Mouse (Mus musculus) left cerebral cortex, postnatal 25 days (tissue): ENCODE measurements around the gene Chd6. TPM values are rescaled to one million over a fixed set of nuclear protein-coding genes. Genes with fewer than 3 reads are reported as not detected.

Experiments
- DNase-seq, 2 experiments: peaks; one replicate each; pipeline ENCODE4 v3.0.0; 2022; ENCODE audit warnings: low spot score in 2 of 2, mixed read lengths in 1 of 2
- intact Hi-C: fragments of 180-260 bp; cut with DNase I; formaldehyde crosslinking; loops from one replicate; pipeline ENCODE4 v1.15.1; 2025
- total RNA-seq, 2 experiments: library from RNA; stranded (reverse); gene quantifications; 2 replicates each; pipeline ENCODE4 v1.2.3; 2021

Gene Chd6
- total RNA-seq, 2 experiments from 2014 or later, result 56.9 to 67.5 TPM

GRCm38 (mm10) chr2:161078590-161078989 is 30.3 kb downstream of the Chd6 start:
- DNase-seq, result no peak
- intact Hi-C loops, result no loop called here

- intact Hi-C loops, result no loop called here
- DNase-seq, result no peak
Measured at GRCm38 (mm10) chr2:161076262-161076661, 32.6 kb downstream of the Chd6 start.

DNA sequence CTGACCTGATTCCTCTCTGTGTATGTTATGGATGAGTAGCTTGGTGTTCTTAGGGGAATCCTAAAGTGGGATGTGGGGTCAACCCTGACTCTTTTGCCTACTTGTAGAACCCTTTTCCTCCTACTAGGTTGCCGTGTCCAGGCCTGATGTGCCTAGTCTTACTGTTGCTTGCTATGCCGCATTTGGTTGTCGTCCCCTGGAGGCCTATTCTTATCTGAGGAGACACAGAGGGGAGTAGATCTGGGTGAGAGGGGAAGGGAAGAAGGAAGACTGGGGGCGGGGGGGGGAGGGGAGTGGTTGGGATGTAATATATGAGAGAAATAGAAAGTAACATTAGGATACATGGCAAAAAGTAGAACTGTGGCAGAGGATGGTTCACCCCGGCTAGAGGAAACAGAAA is 33.3 kb downstream of the Chd6 start:
- DNase-seq, result no peak
- intact Hi-C loops, result no loop called here

- intact Hi-C loops, result no loop called here
- DNase-seq, result no peak
Measured at GRCm38 (mm10) chr2:161066097-161066759, 42.6 kb downstream of the Chd6 start.

GRCm38 (mm10) chr2:161065594-161065993 is 43.3 kb downstream of the Chd6 start:
- intact Hi-C loops, result no loop called here
- DNase-seq, result no peak

GRCm38 (mm10) chr2:161064836-161065235 is 44.0 kb downstream of the Chd6 start:
- intact Hi-C loops, result no loop called here
- no peak for DNase-seq

- intact Hi-C loops, result no loop called here
- no peak for DNase-seq
Measured at GRCm38 (mm10) chr2:161058841-161059240, 50.0 kb downstream of the Chd6 start.

DNA sequence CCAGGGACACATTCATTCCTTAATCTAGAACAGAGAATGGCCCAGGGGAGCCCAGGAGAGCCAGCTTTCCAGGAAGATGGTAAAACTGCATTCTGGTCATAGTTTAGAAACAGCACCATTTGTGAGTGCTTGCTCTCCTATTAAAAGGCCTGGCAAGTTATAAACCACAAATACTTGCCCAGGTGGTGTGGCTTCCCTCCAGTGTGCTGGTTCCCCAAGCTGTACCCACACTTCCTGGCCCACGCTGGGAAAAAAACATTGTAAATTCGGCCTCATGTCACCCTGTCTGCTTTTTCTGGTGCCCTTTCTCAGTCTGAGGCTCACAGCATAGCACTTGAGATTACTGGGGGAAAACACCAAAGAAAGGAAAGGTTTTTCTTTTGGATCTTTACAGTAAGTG is 55.1 kb downstream of the Chd6 start:
- intact Hi-C loops, result no loop called here
- DNase-seq, result peak in 1 of 2 experiments; percentile 19

GRCm38 (mm10) chr2:161052175-161052574 is 56.7 kb downstream of the Chd6 start:
- intact Hi-C loops, result no loop called here
- no peak for DNase-seq

GRCm38 (mm10) chr2:161049426-161049825 is 59.4 kb downstream of the Chd6 start:
- intact Hi-C loops, result no loop called here
- DNase-seq, result no peak

DNA sequence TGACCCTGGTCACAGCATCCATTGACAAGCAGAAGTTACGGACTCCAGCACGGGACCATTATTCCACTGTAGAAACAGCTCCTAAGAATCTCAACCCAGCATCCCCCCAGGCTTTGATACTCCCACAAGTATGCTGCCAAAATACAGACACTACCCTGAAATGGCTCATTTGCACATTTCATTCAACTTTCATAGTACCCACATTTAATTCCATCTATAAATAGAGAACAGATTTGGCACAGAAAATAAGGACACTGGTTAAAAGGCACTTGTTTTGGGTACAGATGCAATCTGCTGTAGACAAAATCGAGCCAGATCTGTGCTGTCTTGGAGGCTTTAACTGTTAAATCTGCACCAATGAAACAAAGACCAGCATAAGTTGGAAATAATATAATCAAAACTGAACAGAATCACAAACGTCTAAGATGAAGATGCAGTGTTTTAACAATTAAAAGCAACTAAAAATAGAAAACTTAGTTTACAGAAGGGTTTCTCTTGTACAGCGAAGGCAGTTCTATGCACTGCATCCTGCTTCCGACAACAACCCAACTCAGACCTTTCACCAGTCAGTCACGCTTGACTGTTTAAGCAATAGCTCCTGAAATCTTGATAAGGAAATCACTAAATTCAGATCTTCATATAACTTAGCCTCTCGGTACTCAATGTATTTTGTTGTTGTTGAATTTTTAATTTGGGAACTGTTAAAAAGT is 64.2 kb downstream of the Chd6 start:
- intact Hi-C loops, result loop anchor here (5.0 kb wide), 1 partner anchor 63 kb away; the partner anchor contains the start of gene Chd6
- peak; percentile 12 to 78 for DNase-seq

DNA sequence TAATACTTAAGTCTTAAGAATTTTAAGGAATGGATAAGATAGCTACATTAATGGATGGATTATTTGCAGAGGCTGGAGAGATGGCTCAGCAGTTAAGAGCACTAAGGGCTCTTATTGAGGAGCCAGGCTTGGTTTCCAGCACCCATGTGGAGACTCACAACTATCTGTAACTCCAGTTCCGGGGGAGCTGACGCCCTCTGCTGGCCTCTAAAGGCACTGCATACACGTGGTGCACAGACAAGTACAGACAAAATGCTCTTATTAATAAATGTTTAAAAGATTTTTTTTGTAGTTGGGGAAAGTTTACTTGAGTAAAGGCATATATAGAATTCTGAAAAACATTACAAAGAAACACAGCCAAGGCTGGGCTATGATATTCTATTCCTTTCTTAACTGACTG is 66.0 kb downstream of the Chd6 start:
- DNase-seq, result no peak
- intact Hi-C loops, result loop anchor here (5.0 kb wide), 1 partner anchor 64 kb away; the partner anchor contains the start of gene Chd6

- intact Hi-C loops, result loop anchor here (5.0 kb wide), 1 partner anchor 67 kb away; the partner anchor contains the start of gene Chd6
- no peak for DNase-seq
Measured at GRCm38 (mm10) chr2:161040743-161041142, 68.1 kb downstream of the Chd6 start.

GRCm38 (mm10) chr2:161037766-161038165 is 71.1 kb downstream of the Chd6 start:
- intact Hi-C loops, result no loop called here
- no peak for DNase-seq

DNA sequence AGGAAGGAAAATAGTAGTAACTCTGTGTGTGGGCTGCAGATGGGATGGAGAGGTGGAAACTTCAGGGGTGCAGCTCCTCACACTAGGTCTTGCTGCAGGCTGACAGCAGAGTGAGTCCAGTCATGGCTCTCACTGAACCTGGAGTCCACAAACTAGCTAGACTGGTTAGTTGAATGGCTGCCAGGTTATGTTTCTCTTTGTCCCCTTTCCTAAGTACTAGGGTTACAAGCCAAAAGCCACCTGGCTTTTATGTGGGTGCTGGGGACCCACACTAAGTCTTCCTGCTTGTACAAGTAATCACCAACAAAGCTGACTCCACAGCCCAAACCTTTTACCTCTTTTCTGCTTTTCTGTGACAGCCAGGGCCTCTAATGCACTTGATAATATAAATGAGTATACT is 75.7 kb downstream of the Chd6 start:
- DNase-seq, result no peak
- intact Hi-C loops, result no loop called here

DNA sequence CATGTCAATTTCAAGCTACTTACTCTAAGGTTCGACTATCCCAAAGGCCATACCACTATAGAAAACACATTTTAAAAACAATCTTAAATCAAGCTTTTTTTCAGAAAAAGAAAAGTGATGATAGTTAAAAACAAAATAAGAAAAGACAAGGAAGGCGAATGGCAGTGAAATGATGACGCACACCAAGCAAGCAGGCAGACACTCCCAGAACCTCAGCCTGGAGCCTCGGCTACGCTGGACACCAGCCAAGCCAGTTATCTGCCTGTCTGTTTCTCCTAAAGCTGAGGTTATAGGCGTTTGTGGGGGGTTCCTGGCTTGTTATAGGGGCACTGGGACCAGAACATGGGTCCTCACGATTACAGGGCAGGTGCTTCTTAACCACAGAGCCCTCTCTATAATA is 76.5 kb downstream of the Chd6 start:
- intact Hi-C loops, result no loop called here
- no peak for DNase-seq

GRCm38 (mm10) chr2:161024606-161025005 is 84.3 kb downstream of the Chd6 start:
- DNase-seq, result no peak
- intact Hi-C loops, result no loop called here

DNA sequence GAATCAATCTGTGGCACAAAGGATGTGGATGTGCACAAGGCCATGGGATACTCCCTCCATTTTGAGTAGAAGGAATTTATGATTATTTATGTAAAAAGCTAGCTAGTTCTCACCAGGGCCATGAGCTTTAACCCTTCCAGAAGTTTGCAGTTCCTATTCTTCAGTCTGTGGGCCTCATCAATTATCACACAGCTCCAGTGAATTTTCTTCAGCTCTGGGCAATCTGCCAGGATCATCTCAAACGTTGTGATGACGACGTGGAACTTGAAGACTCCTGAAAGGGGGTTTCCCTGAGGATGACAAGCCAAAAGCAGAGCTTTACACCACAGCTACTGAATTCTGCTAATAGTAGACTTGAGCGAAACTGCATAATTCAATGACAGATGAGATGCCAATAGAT is 91.0 kb downstream of the Chd6 start:
- intact Hi-C loops, result no loop called here
- no peak for DNase-seq

- DNase-seq, result peak; percentile 29 to 69
Measured at GRCm38 (mm10) chr2:161012577-161013251, 96.2 kb downstream of the Chd6 start.

DNA sequence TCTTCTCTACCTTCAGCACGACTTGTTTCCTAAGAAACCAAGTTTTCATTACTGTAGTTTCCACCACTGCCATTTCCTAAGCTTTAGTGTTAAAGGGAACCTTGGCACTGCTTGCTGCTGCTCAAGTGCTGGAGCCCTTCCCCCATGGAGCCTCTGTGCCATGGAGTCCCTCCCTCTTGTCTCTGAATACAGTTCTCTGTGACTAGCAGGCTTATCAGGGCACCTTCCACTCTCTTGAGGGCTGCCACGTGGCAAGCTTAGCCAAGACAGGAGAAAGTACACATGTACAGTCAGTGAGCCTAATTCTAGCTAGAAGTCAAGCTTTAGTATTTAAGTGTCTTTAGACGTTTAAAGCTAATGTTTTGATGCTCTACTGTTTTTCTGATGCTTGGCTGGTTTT is 104.5 kb downstream of the Chd6 start:
- intact Hi-C loops, result no loop called here
- no peak for DNase-seq

More at GRCm38 (mm10) chr2:161012577-161013251, 96.2 kb downstream of the Chd6 start:
- intact Hi-C loops, result loop anchor here (2.0 kb wide), 1 partner anchor 30 kb away; no protein-coding TSS in a partner anchor
